Mouse (Mus musculus): Measurements from ENCODE around the gene H2-M1.

Gene H2-M1

DNA sequence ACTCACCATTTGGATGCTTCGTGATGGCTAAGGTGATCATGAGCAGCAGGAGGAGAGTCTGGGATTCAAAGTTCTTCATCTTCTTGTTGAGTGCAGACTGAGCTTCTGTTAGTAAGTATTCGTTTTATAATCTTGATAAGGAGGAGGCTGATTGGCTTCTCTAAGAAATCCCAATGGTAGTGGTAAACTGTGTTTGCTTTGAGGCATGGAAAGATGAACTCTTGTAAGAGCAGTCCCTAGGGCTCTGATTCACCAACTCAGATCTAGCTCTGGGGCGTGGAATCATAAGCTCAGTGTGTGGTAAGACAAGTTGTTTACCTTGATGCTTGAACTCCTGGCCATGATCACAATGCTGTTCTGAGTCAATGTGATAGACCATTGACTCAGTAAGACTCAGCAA is at the start of gene H2-M1:
H2-M1 (minus strand) TSS at position 101 of the 400 bp plus-strand sequence.
- DNase-seq: no peak

DNA sequence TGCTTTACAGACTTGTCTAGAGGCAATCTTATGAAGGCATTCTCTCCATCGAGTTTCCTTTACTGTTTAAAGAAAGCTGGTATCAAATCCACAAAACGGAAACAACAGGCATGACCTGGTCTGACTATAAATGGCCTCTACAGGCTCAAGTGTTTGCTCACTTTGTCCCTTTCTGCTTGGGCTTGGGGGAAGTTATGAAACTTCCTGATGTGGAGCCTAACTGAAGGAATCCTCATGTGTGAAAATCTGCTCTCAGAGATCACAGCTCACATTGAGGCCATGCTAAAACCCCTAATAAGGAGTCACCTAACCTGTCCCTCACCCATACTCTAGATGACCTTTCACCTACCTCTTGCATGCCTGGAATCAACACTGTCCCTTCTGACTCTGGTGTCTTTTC is 25.7 kb upstream of the H2-M1 start:
- DNase-seq: no peak

DNA sequence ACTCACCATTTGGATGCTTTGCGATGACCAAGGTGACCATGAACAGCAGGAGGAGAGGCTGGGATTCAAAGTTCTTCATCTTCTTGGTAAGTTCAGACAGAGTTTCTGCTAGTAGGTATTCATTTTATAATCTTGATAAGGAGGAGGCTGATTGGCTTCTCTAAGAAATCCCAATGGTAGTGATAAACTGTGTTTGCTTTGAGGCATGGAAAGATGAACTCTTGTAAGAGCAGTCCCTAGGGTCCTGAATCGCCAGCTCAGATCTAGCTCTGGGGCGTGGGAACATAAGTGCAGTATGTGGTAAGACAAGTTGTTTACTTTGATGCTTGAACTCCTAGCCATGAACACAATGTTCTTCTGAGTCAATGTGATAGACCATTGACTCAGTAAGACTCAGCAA is 29.5 kb downstream of the H2-M1 start, which contains the start of gene H2-M9:
H2-M9 (minus strand) TSS at position 101 of the 400 bp plus-strand sequence.
- DNase-seq: no peak

Data from cerebellum, adult 8-10 months (tissue).